Mouse (Mus musculus): ENCODE measurements around the gene Kctd14. TPM values are rescaled to one million over a fixed set of nuclear protein-coding genes. Genes with fewer than 3 reads are reported as not detected.
"Not testable (repeated sequence)": the region's sequence is repeated elsewhere in the genome, so short reads cannot be mapped to it uniquely, and the experiment has no call there.

Kctd14 gene
- total RNA-seq (2014; rRNA removed) (0.07 and 0.18 TPM in 2 replicates), polyA plus RNA-seq (2012; rRNA removed) (0.13 TPM in 1 of 2 replicates, not detected in the other)

- 66% methylated on average over 2 of the region's 2 CpGs for WGBS
Measured at GRCm38 (mm10) chr7:97451023-97451422, at the start of gene Kctd14. TSS of gene Kctd14 (plus strand) at chr7:97451323.

GRCm38 (mm10) chr7:97407145-97407544 is 44.0 kb upstream of the Kctd14 start:
- no peak for TF ChIP-seq CTCF (IDR thresholded peaks at IDR 0.05; ENCODE audit: low read depth, low read length)
- TF ChIP-seq POLR2A (IDR thresholded peaks at IDR 0.05; ENCODE audit: extremely low read depth, insufficient read depth, low read length): no peak
- no peak overlapping the region for H3K9ac ChIP-seq (ENCODE audit: low read depth, low read length)
- no peaks in the 10 kb centered on the region for H3K27me3 ChIP-seq (ENCODE audit: control insufficient read depth, insufficient read depth, low read length)
- H3K79me2 ChIP-seq (ENCODE audit: control insufficient read depth, insufficient read depth, low read length): peaks cover 14% of the 10 kb centered on the region
- H3K36me3 ChIP-seq (ENCODE audit: control insufficient read depth, insufficient read depth, low read length): peaks cover 6% of the 10 kb centered on the region; the same call in 1 of the 2 replicates
- no peak overlapping the region for H3K27ac ChIP-seq (replicated peaks; ENCODE audit: insufficient read depth, low read depth, low read length)
- WGBS: 88% methylated on average over 10 of the region's 10 CpGs
- no peak overlapping the region for H3K4me3 ChIP-seq (ENCODE audit: insufficient read depth, low read depth, low read length)
- DNase-seq (ENCODE audit: extremely low read depth, low read depth, low spot score): no peak
- H3K4me1 ChIP-seq (ENCODE audit: control insufficient read depth, insufficient read depth, low read length): peaks cover 3% of the 10 kb centered on the region; the same call in 1 of the 2 replicates

More at GRCm38 (mm10) chr7:97451023-97451422, at the start of gene Kctd14:
- not testable (repeated sequence) for DNase-seq (ENCODE audit: extremely low read depth, low read depth, low spot score); H3K4me1 ChIP-seq (ENCODE audit: control insufficient read depth, insufficient read depth, low read length); H3K36me3 ChIP-seq (ENCODE audit: control insufficient read depth, insufficient read depth, low read length); H3K27me3 ChIP-seq (ENCODE audit: control insufficient read depth, insufficient read depth, low read length); H3K27ac ChIP-seq (replicated peaks; ENCODE audit: insufficient read depth, low read depth, low read length); H3K4me3 ChIP-seq (ENCODE audit: insufficient read depth, low read depth, low read length); H3K79me2 ChIP-seq (ENCODE audit: control insufficient read depth, insufficient read depth, low read length); H3K9ac ChIP-seq (ENCODE audit: low read depth, low read length)

- Histone ChIP-seq H3K4me1 (ENCODE audit: control insufficient read depth, insufficient read depth, low read length) (peaks cover 6% of the 10 kb centered on the region; the same call in 1 of the 2 replicates), H3K27ac (replicated peaks; ENCODE audit: insufficient read depth, low read depth, low read length) (no peak overlapping the region), H3K36me3 (ENCODE audit: control insufficient read depth, insufficient read depth, low read length) (peaks cover 30% of the 10 kb centered on the region), H3K27me3 (ENCODE audit: control insufficient read depth, insufficient read depth, low read length) (no peaks in the 10 kb centered on the region), H3K79me2 (ENCODE audit: control insufficient read depth, insufficient read depth, low read length) (0 out of 2 replicates have a peak, but pooled peaks cover 3% of the 10 kb centered on the region), H3K4me3 (ENCODE audit: insufficient read depth, low read depth, low read length) (no peak overlapping the region), H3K9ac (ENCODE audit: low read depth, low read length) (no peak overlapping the region)
- peak; percentile 64 for DNase-seq (ENCODE audit: extremely low read depth, low read depth, low spot score)
- WGBS: 46% methylated on average over 2 of the region's 2 CpGs
- TF ChIP-seq POLR2A (IDR thresholded peaks at IDR 0.05; ENCODE audit: extremely low read depth, insufficient read depth, low read length) (no peak), CTCF (IDR thresholded peaks at IDR 0.05; ENCODE audit: low read depth, low read length) (no peak)
Measured at GRCm38 (mm10) chr7:97411106-97411505, 40.0 kb upstream of the Kctd14 start.

DNA sequence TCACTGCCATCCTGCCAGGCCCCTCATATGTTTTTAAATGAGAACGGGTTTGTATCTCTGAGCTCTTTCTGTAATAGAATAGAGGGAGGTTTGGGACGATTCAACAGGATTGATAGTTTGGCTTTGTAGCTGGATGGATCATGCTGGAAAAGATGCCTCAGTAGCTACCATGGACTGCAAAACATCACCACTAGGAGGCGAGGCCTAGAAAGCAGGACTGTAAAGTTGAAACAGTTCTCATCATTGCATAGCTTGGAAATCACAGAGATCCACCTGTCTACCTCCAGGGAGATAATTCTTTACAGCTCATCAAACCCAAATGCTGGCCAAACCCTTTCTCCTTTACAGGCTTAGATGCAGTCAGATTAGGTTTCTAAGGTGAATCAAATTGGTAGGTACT is 39.5 kb upstream of the Kctd14 start:
- H3K4me1 ChIP-seq (ENCODE audit: control insufficient read depth, insufficient read depth, low read length): peaks cover 6% of the 10 kb centered on the region; the same call in 1 of the 2 replicates
- H3K4me3 ChIP-seq (ENCODE audit: insufficient read depth, low read depth, low read length): no peak overlapping the region
- no peaks in the 10 kb centered on the region for H3K27me3 ChIP-seq (ENCODE audit: control insufficient read depth, insufficient read depth, low read length)
- peaks cover 30% of the 10 kb centered on the region for H3K36me3 ChIP-seq (ENCODE audit: control insufficient read depth, insufficient read depth, low read length)
- H3K27ac ChIP-seq (replicated peaks; ENCODE audit: insufficient read depth, low read depth, low read length): no peak overlapping the region
- H3K9ac ChIP-seq (ENCODE audit: low read depth, low read length): no peak overlapping the region
- 0 out of 2 replicates have a peak, but pooled peaks cover 3% of the 10 kb centered on the region for H3K79me2 ChIP-seq (ENCODE audit: control insufficient read depth, insufficient read depth, low read length)
- peak; percentile 77 for DNase-seq (ENCODE audit: extremely low read depth, low read depth, low spot score)
- 32% methylated on average over 3 of the region's 3 CpGs for WGBS
- TF ChIP-seq CTCF (IDR thresholded peaks at IDR 0.05; ENCODE audit: low read depth, low read length) (peak; percentile 44), POLR2A (IDR thresholded peaks at IDR 0.05; ENCODE audit: extremely low read depth, insufficient read depth, low read length) (no peak)

DNA sequence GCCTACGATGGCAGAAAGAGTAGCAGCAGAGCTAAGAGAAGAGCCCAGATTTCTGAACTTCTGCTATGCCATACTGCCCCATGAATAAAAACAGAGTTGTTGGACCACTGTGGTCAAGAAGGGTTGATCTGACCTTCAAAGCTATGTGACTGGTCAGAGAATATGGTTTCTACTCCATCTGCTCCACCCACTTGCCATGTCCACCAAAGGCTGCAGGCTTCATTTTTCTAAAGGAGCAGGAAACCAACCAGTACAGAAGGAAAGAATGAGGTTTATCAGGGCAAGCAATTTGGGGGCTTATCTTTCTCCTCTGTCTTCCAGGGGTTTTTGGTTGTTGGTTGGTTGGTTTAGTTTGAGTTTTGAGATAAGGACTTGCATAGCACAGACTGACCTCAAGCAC is 37.1 kb upstream of the Kctd14 start:
- Histone ChIP-seq H3K27ac (replicated peaks; ENCODE audit: insufficient read depth, low read depth, low read length) (peak overlapping the region; percentile 87), H3K36me3 (ENCODE audit: control insufficient read depth, insufficient read depth, low read length) (peaks cover 25% of the 10 kb centered on the region), H3K27me3 (ENCODE audit: control insufficient read depth, insufficient read depth, low read length) (no peaks in the 10 kb centered on the region), H3K79me2 (ENCODE audit: control insufficient read depth, insufficient read depth, low read length) (peaks cover 8% of the 10 kb centered on the region; the same call in 1 of the 2 replicates), H3K4me1 (ENCODE audit: control insufficient read depth, insufficient read depth, low read length) (peaks cover 12% of the 10 kb centered on the region), H3K4me3 (ENCODE audit: insufficient read depth, low read depth, low read length) (peak overlapping the region; percentile 7; the same call in 1 of the 2 replicates), H3K9ac (ENCODE audit: low read depth, low read length) (no peak overlapping the region)
- DNase-seq (ENCODE audit: extremely low read depth, low read depth, low spot score): peak; percentile 28
- TF ChIP-seq CTCF (IDR thresholded peaks at IDR 0.05; ENCODE audit: low read depth, low read length): no peak
- TF ChIP-seq POLR2A (IDR thresholded peaks at IDR 0.05; ENCODE audit: extremely low read depth, insufficient read depth, low read length): no peak
- WGBS: 58% methylated on average over 1 of the region's 1 CpGs

DNA sequence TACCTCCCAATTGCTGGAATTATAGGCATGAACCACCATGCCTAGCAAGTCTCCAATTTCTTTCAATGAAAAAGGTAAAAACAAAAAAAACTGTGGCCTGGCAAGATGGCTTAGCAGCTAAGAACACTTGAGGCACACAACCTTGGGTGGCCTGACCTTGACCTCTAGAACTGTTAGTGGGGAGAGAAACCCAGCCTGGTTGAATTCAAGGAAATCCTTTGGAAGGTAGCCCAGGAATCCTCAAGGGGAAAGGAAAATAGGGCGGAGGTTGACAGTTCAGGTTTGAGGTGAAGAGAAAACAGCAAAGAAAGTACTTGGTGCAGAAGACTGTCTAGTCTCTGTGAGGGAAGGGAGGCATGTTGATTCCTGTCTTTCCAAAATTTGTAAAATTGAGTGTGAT is 36.7 kb upstream of the Kctd14 start:
- H3K27ac ChIP-seq (replicated peaks; ENCODE audit: insufficient read depth, low read depth, low read length): peak overlapping the region; percentile 87
- no peaks in the 10 kb centered on the region for H3K27me3 ChIP-seq (ENCODE audit: control insufficient read depth, insufficient read depth, low read length)
- DNase-seq (ENCODE audit: extremely low read depth, low read depth, low spot score): peak; percentile 63
- H3K79me2 ChIP-seq (ENCODE audit: control insufficient read depth, insufficient read depth, low read length): peaks cover 8% of the 10 kb centered on the region; the same call in 1 of the 2 replicates
- peak overlapping the region; percentile 50 for H3K9ac ChIP-seq (ENCODE audit: low read depth, low read length)
- 19% methylated on average over 1 of the region's 1 CpGs for WGBS
- H3K4me3 ChIP-seq (ENCODE audit: insufficient read depth, low read depth, low read length): peak overlapping the region; percentile 74
- peaks cover 16% of the 10 kb centered on the region for H3K4me1 ChIP-seq (ENCODE audit: control insufficient read depth, insufficient read depth, low read length)
- peaks cover 25% of the 10 kb centered on the region for H3K36me3 ChIP-seq (ENCODE audit: control insufficient read depth, insufficient read depth, low read length)
- TF ChIP-seq POLR2A (IDR thresholded peaks at IDR 0.05; ENCODE audit: extremely low read depth, insufficient read depth, low read length) (no peak), CTCF (IDR thresholded peaks at IDR 0.05; ENCODE audit: low read depth, low read length) (no peak)
